Mouse (Mus musculus): ENCODE results near the gene Dnajb1. TPM values are rescaled to one million over a fixed set of nuclear protein-coding genes. Genes with fewer than 3 reads are reported as not detected.
"Not testable (repeated sequence)": the region's sequence is repeated elsewhere in the genome, so short reads cannot be mapped to it uniquely, and the experiment has no call there.

Gene Dnajb1
- total RNA-seq, 2 experiments from 2014 or later, result 5.2 to 5.8 TPM

GRCm38 (mm10) chr8:83576516-83576895, 31.5 kb upstream of the Dnajb1 start:
- intact Hi-C loops (cut with DNase I), result no loop called here
- no peak for DNase-seq

GRCm38 (mm10) chr8:83576921-83577320, 31.1 kb upstream of the Dnajb1 start:
- DNase-seq, result no peak
- intact Hi-C loops (cut with DNase I), result no loop called here

- DNase-seq, result no peak
- intact Hi-C loops (cut with DNase I), result no loop called here
These were observed 30.6 kb upstream of the Dnajb1 start for GRCm38 (mm10) chr8:83577384-83577791.

- DNase-seq, result no peak
- intact Hi-C loops (cut with DNase I), result no loop called here
These were observed 29.6 kb upstream of the Dnajb1 start for GRCm38 (mm10) chr8:83578131-83579055.

GRCm38 (mm10) chr8:83579676-83580075, 28.3 kb upstream of the Dnajb1 start:
- intact Hi-C loops (cut with DNase I), result no loop called here
- DNase-seq, result no peak

- intact Hi-C loops (cut with DNase I), result no loop called here
- no peak for DNase-seq
These were observed 27.2 kb upstream of the Dnajb1 start for GRCm38 (mm10) chr8:83580826-83581225.

GRCm38 (mm10) chr8:83582226-83582625, 25.8 kb upstream of the Dnajb1 start:
- no peak for DNase-seq
- intact Hi-C loops (cut with DNase I), result no loop called here

GRCm38 (mm10) chr8:83583236-83583635, 24.8 kb upstream of the Dnajb1 start:
- intact Hi-C loops (cut with DNase I), result no loop called here
- no peak for DNase-seq

- DNase-seq, result no peak
- intact Hi-C loops (cut with DNase I), result no loop called here
These were observed 23.2 kb upstream of the Dnajb1 start for GRCm38 (mm10) chr8:83584771-83585170.

- no peak for DNase-seq
- intact Hi-C loops (cut with DNase I), result no loop called here
These were observed 22.7 kb upstream of the Dnajb1 start for GRCm38 (mm10) chr8:83585333-83585732.

- intact Hi-C loops (cut with DNase I), result no loop called here
- no peak for DNase-seq
These were observed 20.3 kb upstream of the Dnajb1 start for GRCm38 (mm10) chr8:83587644-83588043.

- intact Hi-C loops (cut with DNase I), result no loop called here
- DNase-seq, result no peak
These were observed 19.1 kb upstream of the Dnajb1 start for GRCm38 (mm10) chr8:83588886-83589285.

- intact Hi-C loops (cut with DNase I), result no loop called here
- DNase-seq, result no peak
These were observed 17.4 kb upstream of the Dnajb1 start for GRCm38 (mm10) chr8:83590488-83591023.

- intact Hi-C loops (cut with DNase I), result no loop called here
- no peak for DNase-seq
These were observed 15.3 kb upstream of the Dnajb1 start for GRCm38 (mm10) chr8:83592682-83593081.

GRCm38 (mm10) chr8:83593325-83594166, 14.4 kb upstream of the Dnajb1 start:
- DNase-seq, result no peak
- intact Hi-C loops (cut with DNase I), result no loop called here

- intact Hi-C loops (cut with DNase I), result no loop called here
- peak; percentile 90 to 93 for DNase-seq
These were observed 13.6 kb upstream of the Dnajb1 start for GRCm38 (mm10) chr8:83594167-83595049.

GRCm38 (mm10) chr8:83595050-83595345, 13.0 kb upstream of the Dnajb1 start:
- intact Hi-C loops (cut with DNase I); DNase-seq: not testable (repeated sequence)

GRCm38 (mm10) chr8:83596369-83596768, 11.6 kb upstream of the Dnajb1 start:
- intact Hi-C loops (cut with DNase I), result no loop called here
- DNase-seq, result no peak

- intact Hi-C loops (cut with DNase I), result no loop called here
- DNase-seq, result no peak
These were observed 9.8 kb upstream of the Dnajb1 start for GRCm38 (mm10) chr8:83598146-83598545.

GRCm38 (mm10) chr8:83599814-83600213, 8.2 kb upstream of the Dnajb1 start:
- no peak for DNase-seq
- intact Hi-C loops (cut with DNase I), result no loop called here

Measured in gastrocnemius, postnatal 36 days (tissue).